Mouse (Mus musculus) forebrain, embryonic 13.5 days (tissue): ENCODE results near the gene Plekhg1. TPM values are rescaled to one million over a fixed set of nuclear protein-coding genes. Genes with fewer than 3 reads are reported as not detected.
A peak's percentile ranks its signal among the peaks of the same experiment; 100 is the strongest.

Source experiments
- ATAC-seq: fragments of 200-750 bp; cut with Nextera tagmentation; 2 replicates; pipeline ENCODE4 v1.8.0; 2017
- H3K27ac ChIP-seq: fragments of 300-500 bp; sonication (generic); 2 replicates; pipeline ENCODE4 v1.5.1; 2015; ENCODE audit warnings: inconsistent platforms, mild to moderate bottlenecking, moderate library complexity
- H3K27me3 ChIP-seq: fragments of 300-500 bp; sonication (generic); 2 replicates; pipeline ENCODE4 v1.6.1; 2015; ENCODE audit warnings: mild to moderate bottlenecking, inconsistent platforms
- H3K36me3 ChIP-seq: fragments of 300-500 bp; sonication (generic); 2 replicates; pipeline ENCODE4 v1.6.1; 2015; ENCODE audit warnings: mild to moderate bottlenecking, inconsistent platforms; ENCODE audit not compliant: poor library complexity, severe bottlenecking
- H3K4me1 ChIP-seq: fragments of 300-500 bp; sonication (generic); 2 replicates; pipeline ENCODE4 v1.6.1; 2015; ENCODE audit warnings: inconsistent platforms
- H3K4me2 ChIP-seq: fragments of 300-500 bp; sonication (generic); 2 replicates; pipeline ENCODE4 v1.6.1; 2015; ENCODE audit warnings: inconsistent platforms, mild to moderate bottlenecking, moderate library complexity
- H3K4me3 ChIP-seq: fragments of 300-500 bp; sonication (generic); 2 replicates; pipeline ENCODE4 v1.5.1; 2015; ENCODE audit warnings: mild to moderate bottlenecking, inconsistent platforms
- H3K9ac ChIP-seq: fragments of 300-500 bp; sonication (generic); 2 replicates; pipeline ENCODE4 v1.6.1; 2015; ENCODE audit warnings: mild to moderate bottlenecking, inconsistent platforms
- H3K9me3 ChIP-seq: fragments of 300-500 bp; sonication (generic); replicated peaks from 2 replicates; pipeline ENCODE4 v1.6.1; 2016; ENCODE audit warnings: inconsistent platforms
- WGBS: fragments of 180-500 bp; shearing (Covaris S2); methylation state at CpG from one replicate; pipeline ENCODE4 v1.1.7; 2015; 5-methylcytosine and 5-hydroxymethylcytosine counted together
- polyA plus RNA-seq: library from polyadenylated mRNA; unstranded; fragments of >200 nt; fragmentation: Nextera tagmentation; extraction: Ambion mirVana; gene quantifications from 2 replicates; pipeline ENCODE4 v1.2.1, GENCODE M21; 2015

Plekhg1 gene
- polyA plus RNA-seq, 1 experiment from 2014 or later: 4.0 TPM

DNA sequence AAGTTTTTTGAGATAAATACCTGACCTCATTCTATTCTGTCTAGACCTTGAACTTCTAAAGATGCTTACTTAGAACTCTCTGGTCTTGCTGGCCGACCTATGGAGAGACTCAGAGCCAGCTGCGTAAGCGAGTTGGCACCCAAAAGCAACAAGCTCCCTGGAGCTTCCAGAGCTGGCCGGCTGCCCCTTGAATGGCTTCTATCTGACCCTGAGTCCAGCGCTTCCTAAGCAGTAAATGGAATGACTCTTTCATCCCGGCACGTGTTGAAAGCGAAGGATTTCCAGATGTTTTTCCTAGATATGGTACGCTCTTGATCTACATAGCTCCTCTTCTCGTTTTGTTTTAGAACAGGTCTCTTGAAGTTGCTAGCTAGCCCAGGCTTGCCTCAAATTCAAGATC lies 95.5 kb downstream of the Plekhg1 start:
- Histone ChIP-seq H3K4me2 (no peak overlapping the region), H3K27me3 (no peaks in the 10 kb centered on the region), H3K4me1 (no peaks in the 10 kb centered on the region), H3K9me3 (no peaks in the 10 kb centered on the region), H3K27ac (no peak overlapping the region), H3K4me3 (no peak overlapping the region), H3K9ac (no peak overlapping the region), H3K36me3 (no peaks in the 10 kb centered on the region)
- ATAC-seq: no peak
- WGBS: 93% methylated on average over 10 of the region's 10 CpGs

DNA sequence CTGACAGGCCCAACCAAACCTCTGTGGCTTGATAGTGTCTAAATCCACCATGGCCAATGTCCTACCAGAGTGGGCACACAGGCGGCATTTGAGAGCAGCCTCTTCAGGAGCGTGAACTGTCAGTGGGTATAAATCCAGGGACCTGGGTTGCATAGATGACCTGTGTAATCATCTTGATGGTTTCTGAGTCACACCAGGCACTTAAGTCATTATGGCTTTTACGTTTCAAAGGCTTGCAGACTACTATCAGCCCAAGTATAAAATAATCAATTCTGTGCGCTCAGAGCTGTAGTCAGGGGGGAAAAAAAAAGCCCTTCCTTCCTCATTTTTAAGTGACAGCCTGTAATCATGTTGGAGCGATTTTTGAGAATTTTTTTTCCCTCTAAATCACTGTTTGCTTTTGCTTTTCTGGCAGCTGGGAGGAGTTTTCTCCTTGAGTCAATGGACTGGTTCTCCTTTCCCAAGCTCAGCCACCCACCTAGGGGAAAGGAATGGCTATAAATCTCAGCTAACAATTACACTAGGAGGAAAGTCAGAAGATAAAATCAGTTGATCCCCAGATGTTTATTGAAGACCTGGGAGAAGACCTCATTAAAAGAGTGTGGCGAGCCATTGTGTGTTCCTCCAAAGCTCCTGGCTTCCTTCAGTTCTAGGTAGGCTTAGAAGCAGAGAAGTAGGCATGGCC lies 99.7 kb downstream of the Plekhg1 start:
- ATAC-seq: no peak
- no peaks in the 10 kb centered on the region for H3K4me1 ChIP-seq
- no peak overlapping the region for H3K4me3 ChIP-seq
- H3K36me3 ChIP-seq: no peaks in the 10 kb centered on the region
- H3K4me2 ChIP-seq: no peak overlapping the region
- no peaks in the 10 kb centered on the region for H3K27me3 ChIP-seq
- no peak overlapping the region for H3K9ac ChIP-seq
- H3K27ac ChIP-seq: no peak overlapping the region
- 72% methylated on average over 6 of the region's 6 CpGs for WGBS
- H3K9me3 ChIP-seq: no peaks in the 10 kb centered on the region

DNA sequence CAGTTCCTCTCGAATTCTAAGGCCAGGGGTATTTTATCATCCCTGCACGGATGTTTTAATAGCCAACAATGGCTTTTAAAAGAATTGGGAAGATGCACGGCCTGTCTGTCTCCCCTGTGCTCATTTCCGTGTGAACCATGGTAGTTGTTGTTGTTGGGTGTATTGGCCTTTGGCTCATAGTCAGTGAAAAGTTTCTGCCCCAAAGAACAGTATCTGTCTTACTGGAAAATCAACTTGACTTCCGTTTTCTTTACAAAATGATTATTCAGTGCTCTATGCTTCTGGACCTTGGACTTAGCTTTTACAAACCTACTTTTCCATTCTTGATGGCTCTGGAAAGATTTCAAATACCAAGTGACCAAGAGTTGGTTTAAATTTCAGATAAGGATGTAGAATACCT lies 104.3 kb downstream of the Plekhg1 start:
- no peaks in the 10 kb centered on the region for H3K36me3 ChIP-seq
- H3K9me3 ChIP-seq: peaks cover under 1% of the 10 kb centered on the region; the same call in 1 of the 2 replicates
- no peak overlapping the region for H3K4me2 ChIP-seq
- H3K9ac ChIP-seq: no peak overlapping the region
- H3K27ac ChIP-seq: no peak overlapping the region
- no peaks in the 10 kb centered on the region for H3K27me3 ChIP-seq
- no peak for ATAC-seq
- H3K4me3 ChIP-seq: no peak overlapping the region
- H3K4me1 ChIP-seq: no peaks in the 10 kb centered on the region
- 84% methylated on average over 5 of the region's 5 CpGs for WGBS

DNA sequence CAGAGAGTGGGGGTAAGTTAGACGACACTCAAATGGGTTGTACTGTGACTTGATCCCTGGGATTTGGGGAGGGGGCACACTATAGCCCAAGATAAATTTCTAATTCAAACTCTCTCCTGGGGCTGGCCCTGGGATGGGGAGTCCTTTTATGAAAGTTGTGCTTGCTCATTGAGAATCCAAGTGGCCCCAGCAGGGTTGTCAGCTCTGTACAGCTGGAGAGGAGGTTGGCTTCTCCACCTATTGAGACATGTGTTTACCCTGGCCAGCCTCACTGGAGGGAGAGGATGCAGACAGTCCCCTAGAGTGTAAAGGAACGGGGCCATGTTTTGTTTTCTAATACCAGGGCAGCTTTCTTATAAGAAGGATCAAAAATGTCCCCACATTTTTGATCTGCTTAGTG lies 106.9 kb downstream of the Plekhg1 start:
- no peak overlapping the region for H3K4me2 ChIP-seq
- H3K4me1 ChIP-seq: no peaks in the 10 kb centered on the region
- no peaks in the 10 kb centered on the region for H3K36me3 ChIP-seq
- no peak overlapping the region for H3K9ac ChIP-seq
- H3K27me3 ChIP-seq: no peaks in the 10 kb centered on the region
- ATAC-seq: no peak
- H3K4me3 ChIP-seq: no peak overlapping the region
- peaks cover 4% of the 10 kb centered on the region; the same call in 1 of the 2 replicates for H3K9me3 ChIP-seq
- 62% methylated on average over 2 of the region's 2 CpGs for WGBS
- H3K27ac ChIP-seq: no peak overlapping the region

DNA sequence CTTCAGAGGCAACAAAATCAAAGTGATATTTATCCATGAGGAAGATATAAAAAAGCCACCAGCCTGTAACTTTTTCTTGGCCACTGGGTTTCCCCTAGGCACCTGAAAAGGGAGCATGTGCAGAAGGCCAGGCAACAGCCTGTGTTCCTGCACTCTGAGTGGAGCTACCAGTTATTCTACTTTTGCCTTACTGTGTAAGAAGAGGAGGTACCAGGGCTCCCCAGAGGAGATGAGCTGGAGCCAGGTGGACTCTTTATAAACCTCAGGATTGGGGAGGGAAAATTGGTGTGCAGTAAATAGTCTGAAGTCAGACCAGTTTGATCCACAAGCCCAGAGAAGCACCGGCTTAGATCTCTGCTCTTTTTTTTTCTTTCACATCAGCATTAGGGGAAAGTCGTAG lies 111.3 kb downstream of the Plekhg1 start:
- H3K9me3 ChIP-seq: peaks cover 4% of the 10 kb centered on the region; the same call in 1 of the 2 replicates
- H3K36me3 ChIP-seq: no peaks in the 10 kb centered on the region
- H3K27ac ChIP-seq: no peak overlapping the region
- H3K9ac ChIP-seq: no peak overlapping the region
- no peak overlapping the region for H3K4me3 ChIP-seq
- WGBS: 9% methylated on average over 2 of the region's 2 CpGs
- no peak overlapping the region for H3K4me2 ChIP-seq
- no peak for ATAC-seq
- no peaks in the 10 kb centered on the region for H3K4me1 ChIP-seq
- no peaks in the 10 kb centered on the region for H3K27me3 ChIP-seq

DNA sequence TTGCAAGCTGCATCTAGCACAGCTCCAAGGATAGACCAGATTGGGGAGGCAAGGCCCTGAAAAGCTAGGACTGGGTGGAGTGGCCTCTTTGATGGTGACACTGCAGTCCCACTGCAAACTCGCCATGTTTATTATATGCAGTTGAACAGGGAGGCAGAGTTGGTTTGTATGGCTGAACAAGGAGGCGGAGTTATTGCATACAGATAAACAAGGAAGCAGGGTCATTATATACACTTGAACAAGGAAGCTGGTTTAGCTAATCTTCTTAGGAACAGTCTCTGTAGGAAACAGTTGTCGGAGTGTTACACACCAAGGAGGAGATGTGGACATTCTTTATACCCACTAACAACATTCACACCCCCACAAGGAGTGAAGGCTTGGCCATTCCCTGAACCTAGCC lies 112.6 kb downstream of the Plekhg1 start:
- Histone ChIP-seq H3K4me3 (no peak overlapping the region), H3K27me3 (no peaks in the 10 kb centered on the region), H3K27ac (no peak overlapping the region), H3K9ac (no peak overlapping the region), H3K4me1 (peaks cover 6% of the 10 kb centered on the region), H3K36me3 (no peaks in the 10 kb centered on the region), H3K4me2 (no peak overlapping the region), H3K9me3 (peaks cover 4% of the 10 kb centered on the region; the same call in 1 of the 2 replicates)
- no peak for ATAC-seq
- 74% methylated on average over 3 of the region's 3 CpGs for WGBS

DNA sequence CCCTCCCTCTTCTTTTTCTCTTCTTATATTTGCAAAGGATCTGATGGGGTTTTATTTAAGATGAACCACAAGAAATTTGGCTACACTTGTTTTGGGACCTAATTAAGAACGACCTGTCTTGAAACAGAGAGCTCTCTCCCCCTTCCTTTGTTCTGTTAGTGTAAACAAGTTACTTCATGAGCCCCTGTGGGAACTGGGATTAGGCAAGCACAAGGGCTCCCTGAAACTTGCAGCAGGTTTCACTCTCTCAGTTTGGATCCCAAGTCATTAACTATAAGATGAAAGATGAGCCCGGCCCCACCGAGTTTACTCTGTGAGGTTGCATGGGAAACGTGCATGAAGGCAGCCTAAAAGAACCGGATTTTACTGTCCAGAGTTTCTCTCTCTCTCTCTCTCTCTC lies 117.7 kb downstream of the Plekhg1 start:
- ATAC-seq: no peak
- H3K27ac ChIP-seq: no peak overlapping the region; the same call in 1 of the 2 replicates

DNA sequence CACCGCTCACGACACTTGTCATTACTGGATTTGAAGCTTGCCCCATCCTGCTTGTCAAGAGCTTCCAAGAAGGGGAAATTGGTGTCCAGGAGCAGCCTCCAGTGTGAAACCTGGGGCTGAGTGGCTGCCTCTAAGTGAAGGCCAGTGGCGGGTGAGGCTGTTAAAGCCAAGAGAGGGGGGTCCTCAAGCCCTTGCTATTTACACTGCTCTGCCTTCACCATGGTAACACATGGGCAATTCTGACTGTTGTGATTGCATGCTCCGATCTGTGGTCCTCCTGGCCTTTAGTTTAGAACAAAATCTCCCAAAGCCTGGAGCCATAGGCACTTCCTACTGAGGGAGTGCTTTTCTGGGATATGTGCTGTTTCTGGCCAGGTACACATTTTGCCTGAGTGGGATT lies 118.3 kb downstream of the Plekhg1 start:
- no peak overlapping the region for H3K4me3 ChIP-seq
- H3K4me1 ChIP-seq: peaks cover 26% of the 10 kb centered on the region
- no peak overlapping the region; the same call in 1 of the 2 replicates for H3K27ac ChIP-seq
- 0 out of 2 replicates have a peak overlapping the region, but pooled peaks have one; percentile 12 for H3K9ac ChIP-seq
- H3K36me3 ChIP-seq: no peaks in the 10 kb centered on the region
- H3K9me3 ChIP-seq: no peaks in the 10 kb centered on the region
- 20% methylated on average over 4 of the region's 4 CpGs for WGBS
- peak; percentile 69; the same call in 1 of the 2 replicates for ATAC-seq
- no peaks in the 10 kb centered on the region for H3K27me3 ChIP-seq
- H3K4me2 ChIP-seq: no peak overlapping the region

More for the DNA sequence above, 117.7 kb downstream of the Plekhg1 start:
- Histone ChIP-seq H3K36me3 (no peaks in the 10 kb centered on the region), H3K4me2 (no peak overlapping the region), H3K27me3 (no peaks in the 10 kb centered on the region), H3K9ac (no peak overlapping the region), H3K4me1 (peaks cover 22% of the 10 kb centered on the region), H3K4me3 (no peak overlapping the region), H3K9me3 (no peaks in the 10 kb centered on the region)
- 4% methylated on average over 5 of the region's 5 CpGs for WGBS

DNA sequence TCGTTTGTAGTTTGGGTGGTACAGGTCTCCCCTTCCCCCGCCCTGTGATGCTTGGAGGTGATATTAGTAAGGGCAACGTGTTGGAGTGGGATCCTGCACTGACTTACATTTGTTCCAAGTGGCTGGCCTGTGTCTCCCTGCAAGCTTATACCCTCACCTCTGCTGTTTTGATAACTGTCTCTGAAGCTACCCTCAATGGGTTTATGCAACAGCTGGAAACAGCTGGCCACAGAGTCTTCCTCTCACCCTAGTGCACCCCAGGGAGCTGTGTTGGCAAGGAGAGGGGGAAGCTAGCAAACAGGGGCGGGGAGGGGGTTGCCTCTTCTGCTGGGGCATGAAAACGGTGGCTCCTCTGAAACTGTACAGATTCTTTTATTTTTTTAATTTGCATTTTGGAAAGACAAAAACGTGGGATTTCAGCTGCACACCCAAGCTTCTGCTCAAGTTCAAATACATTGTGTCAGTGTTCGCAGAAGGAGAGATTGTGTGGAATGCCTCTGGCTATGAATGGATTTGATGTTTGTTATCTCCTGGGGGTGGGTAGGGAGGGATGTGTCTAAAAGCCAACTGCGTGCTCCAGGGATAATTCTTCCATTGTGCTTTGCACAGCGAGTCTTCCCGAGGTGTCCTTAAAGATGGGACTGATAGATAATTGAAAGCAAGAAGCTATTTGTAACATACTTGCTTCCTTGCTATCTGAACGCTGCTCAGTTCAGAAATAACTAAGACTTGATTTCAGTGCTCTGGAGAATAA lies 119.0 kb downstream of the Plekhg1 start:
- Histone ChIP-seq H3K9me3 (no peaks in the 10 kb centered on the region), H3K27me3 (no peaks in the 10 kb centered on the region), H3K4me3 (no peak overlapping the region), H3K27ac (peak overlapping the region; percentile 44), H3K36me3 (no peaks in the 10 kb centered on the region), H3K9ac (no peak overlapping the region), H3K4me1 (peaks cover 33% of the 10 kb centered on the region), H3K4me2 (no peak overlapping the region)
- 28% methylated on average over 11 of the region's 11 CpGs for WGBS
- ATAC-seq: 0 out of 2 replicates have a peak, but pooled peaks have one; percentile 36

DNA sequence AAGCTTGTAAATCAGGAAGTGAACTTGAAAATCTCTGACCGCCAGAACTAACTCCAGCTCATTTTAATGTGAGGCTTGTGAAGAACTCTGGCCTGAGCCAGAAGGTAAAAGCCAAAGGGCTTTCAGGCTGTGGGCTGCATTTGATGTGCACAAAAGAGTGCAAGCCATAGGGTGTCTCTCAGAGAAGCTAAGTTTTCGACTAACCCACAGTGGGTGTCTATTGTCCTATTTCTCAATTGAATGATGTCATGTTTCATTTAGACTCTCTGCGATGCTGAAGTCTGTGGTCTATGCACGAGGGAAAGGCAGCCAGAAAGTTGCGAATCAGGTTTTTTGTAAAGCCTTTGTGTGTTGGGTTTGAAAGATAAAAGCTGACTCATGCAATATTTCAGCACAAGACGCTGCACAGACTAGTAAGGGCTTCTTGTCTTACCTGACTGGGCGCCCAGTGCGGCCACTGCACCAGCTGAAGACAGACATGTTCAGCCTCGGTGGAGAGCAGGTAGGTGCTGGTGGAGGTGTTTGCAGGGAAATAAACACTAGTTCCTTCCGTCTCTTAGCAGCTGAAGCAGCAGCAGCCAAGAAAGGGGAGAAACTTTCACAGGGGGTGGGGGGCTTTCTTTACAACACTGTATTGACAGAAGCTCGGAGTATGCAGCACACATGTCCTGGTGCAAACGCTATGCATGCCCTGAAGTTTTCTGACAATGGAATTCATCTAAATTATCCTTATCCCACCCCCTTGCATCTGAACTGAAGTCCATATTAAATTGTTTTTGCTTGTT lies 123.4 kb downstream of the Plekhg1 start:
- WGBS: 1% methylated on average over 12 of the region's 12 CpGs
- H3K27me3 ChIP-seq: no peaks in the 10 kb centered on the region
- H3K4me2 ChIP-seq: peak overlapping the region; percentile 59
- H3K4me3 ChIP-seq: peak overlapping the region; percentile 29
- ATAC-seq: peak; percentile 86
- no peaks in the 10 kb centered on the region for H3K36me3 ChIP-seq
- H3K27ac ChIP-seq: peak overlapping the region; percentile 60
- H3K4me1 ChIP-seq: peaks cover 22% of the 10 kb centered on the region
- H3K9me3 ChIP-seq: no peaks in the 10 kb centered on the region
- H3K9ac ChIP-seq: peak overlapping the region; percentile 35

DNA sequence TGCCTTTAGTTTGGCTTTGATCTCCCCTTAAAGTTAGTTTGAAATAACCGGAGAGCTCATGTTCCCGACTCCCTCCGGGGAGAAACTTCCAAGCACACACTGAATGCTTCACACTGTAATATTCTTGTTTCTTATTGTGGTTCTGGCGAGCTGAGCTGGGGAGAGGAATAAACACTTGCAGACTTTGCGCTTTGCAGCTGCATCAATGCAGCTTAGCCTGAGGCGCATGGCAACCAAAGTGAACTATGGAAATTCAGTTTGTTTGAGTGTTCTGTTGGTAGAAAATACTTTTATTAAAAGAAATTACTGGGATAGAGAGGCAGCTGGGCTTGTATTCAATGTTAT lies 124.0 kb downstream of the Plekhg1 start:
- peak; percentile 62; the same call in 1 of the 2 replicates for ATAC-seq
- H3K36me3 ChIP-seq: no peaks in the 10 kb centered on the region
- WGBS: 4% methylated on average over 6 of the region's 6 CpGs
- H3K4me3 ChIP-seq: peak overlapping the region; percentile 29
- H3K4me1 ChIP-seq: peaks cover 17% of the 10 kb centered on the region
- peak overlapping the region; percentile 60; the same call in 1 of the 2 replicates for H3K27ac ChIP-seq
- peak overlapping the region; percentile 59 for H3K4me2 ChIP-seq
- no peaks in the 10 kb centered on the region for H3K27me3 ChIP-seq
- H3K9ac ChIP-seq: peak overlapping the region; percentile 35; the same call in 1 of the 2 replicates
- H3K9me3 ChIP-seq: no peaks in the 10 kb centered on the region

DNA sequence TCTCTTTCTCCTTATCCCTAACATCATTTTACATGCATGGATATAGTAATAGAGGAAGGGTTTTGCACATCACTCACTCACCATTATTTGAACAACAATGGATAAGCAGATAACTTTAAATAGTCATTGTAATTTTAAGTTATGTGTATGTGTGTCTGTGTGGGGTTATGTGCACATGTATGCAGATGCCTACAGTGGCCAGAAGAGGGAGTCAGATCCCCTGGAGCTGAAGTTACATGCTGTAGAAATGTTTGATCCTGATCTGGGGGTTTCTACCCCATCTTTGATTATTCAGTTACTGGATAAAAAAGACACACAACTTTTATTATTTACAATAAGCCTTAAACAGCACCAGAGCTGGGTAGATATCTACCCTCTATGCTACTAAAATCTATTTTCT lies 127.1 kb downstream of the Plekhg1 start:
- Histone ChIP-seq H3K4me1 (peaks cover 16% of the 10 kb centered on the region), H3K27me3 (no peaks in the 10 kb centered on the region), H3K4me3 (no peak overlapping the region), H3K27ac (no peak overlapping the region), H3K4me2 (no peak overlapping the region), H3K9ac (no peak overlapping the region), H3K36me3 (no peaks in the 10 kb centered on the region), H3K9me3 (no peaks in the 10 kb centered on the region)
- no peak for ATAC-seq
